Mouse (Mus musculus) neutrophil, adult 65 days (primary cell): ENCODE data around the gene Snrpd3. TPM values are rescaled to one million over a fixed set of nuclear protein-coding genes. Genes with fewer than 3 reads are reported as not detected.

Experiments used
- total RNA-seq: library from RNA; stranded (reverse); gene quantifications from 2 replicates; pipeline ENCODE4 v1.2.4, GENCODE M21; 2023

Snrpd3 gene
- 46.2 and 47.1 TPM in 2 replicates for total RNA-seq

DNA sequence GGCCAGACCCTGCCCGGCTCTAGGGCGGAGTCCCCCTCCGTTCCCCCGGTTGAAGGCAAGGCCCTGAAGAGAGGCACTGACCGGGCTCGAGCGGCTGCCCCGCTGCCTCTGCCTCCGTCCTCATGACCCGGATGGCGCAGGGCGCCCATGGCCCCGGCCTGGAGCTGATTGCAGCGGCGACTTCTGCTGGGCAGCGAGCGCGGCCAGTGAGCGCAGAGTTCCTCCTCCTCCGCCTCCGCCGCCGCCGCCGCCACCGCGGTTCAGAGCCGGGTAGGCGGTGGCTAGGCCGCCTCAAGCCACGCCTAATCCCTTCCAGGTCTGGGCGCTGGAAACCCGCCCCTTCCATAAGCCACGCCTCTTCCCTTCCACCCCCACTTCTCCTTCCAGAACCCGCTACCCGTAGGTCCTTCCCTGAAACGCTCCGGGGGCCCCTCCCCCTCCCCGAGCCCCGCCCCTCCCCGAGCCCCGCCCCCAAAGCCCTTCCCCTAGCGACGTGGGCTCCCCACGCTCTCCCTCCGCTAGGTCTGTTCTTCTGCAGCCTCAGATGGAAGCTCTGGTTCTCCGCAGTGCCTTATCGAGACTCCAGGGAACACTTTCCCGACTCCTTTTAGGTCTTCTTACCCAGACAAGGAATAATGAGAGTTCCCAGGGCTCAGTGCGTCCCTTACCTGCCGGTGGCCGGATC lies at the start of gene Snrpd3:
Gene Snrpd3, plus strand, starts transcription at position 479 of the 685 bp plus-strand sequence.

DNA sequence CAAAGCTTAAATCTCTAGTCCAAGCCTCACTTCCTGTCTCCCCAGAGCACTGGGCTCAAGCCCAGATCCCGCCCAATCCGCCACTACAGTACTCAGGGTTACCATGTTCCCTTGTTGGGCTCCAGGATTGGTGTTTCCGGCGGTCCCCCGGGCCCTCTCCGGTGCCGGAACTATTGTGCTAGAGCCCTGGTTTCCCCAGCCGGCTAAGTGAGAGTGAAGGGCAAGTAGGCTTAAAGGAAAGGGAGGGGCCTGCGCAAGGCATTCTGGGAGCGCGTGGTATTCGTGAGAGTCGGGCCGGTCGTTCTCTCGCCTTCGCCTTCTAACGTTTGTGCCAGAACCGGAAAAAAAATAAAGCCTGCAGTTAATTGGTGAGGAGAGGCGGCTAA lies 400 bp downstream of the Snrpd3 start, which contains the start of gene Gucd1:
Gene Gucd1, minus strand, starts transcription at position 215 of the 386 bp plus-strand sequence.

DNA sequence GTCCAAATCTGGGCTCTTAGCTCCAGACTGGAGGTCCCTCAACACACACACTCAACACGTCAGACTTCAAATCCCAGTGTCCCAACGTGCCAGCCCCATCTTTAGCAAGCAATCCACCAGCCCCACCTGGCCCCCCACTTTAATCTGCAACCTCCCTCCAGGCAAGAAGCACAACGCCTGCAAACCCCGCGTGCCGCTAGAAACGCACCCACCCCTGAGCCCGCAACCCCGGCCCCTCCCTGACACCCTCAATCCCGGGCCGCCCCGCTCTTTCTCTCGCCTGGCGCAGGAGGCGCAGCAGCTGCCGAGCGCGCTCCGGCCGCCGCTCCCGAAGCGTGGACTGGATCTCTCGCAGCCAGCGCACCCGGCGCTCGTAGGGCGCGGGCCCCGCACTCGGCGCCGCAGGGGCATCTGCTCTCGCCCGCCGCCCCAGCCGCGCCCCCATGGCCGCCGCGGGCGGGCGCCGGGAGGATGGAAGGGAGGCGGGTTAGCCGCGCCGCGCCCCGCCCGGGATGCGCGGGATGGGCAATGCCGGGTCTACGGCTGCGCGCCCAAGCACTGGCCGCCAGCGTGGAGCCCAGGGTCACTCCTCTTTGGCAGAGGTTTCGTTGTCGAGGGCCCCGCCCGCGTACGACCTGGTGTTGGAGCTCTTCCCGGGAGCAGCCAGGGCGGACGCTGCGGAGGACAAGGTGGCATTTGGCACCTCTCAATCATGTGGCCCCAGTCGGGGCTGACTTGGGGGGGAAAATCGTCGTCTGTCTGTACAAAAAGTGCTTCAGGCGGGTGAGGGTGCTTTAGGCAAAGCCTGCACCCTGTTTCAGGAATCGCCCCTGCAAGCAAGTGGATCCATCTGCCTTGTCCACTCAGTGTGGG lies 42.6 kb downstream of the Snrpd3 start, which contains the start of gene Lrrc75b:
Gene Lrrc75b, minus strand, starts transcription at position 655 of the 873 bp plus-strand sequence.

GRCm38 (mm10) chr10:75561071-75561654 lies 43.8 kb downstream of the Snrpd3 start, which contains the start of gene Ggt1:
TSS of gene Ggt1 (plus strand) at chr10:75561604.

Other genes starting within 250 kb of the Snrpd3 start
- gene Adora2a, start 200.7 kb upstream of the Snrpd3 start, total RNA-seq, result 2.0 and 2.6 TPM in 2 replicates
- 0.63 and 1.2 TPM in 2 replicates for gene Upb1, start 116.4 kb upstream of the Snrpd3 start, total RNA-seq
- 56.3 and 61.9 TPM in 2 replicates for gene Gucd1, start 421 bp downstream of the Snrpd3 start, total RNA-seq
- 4.6 and 4.7 TPM in 2 replicates for gene Lrrc75b, start 42.8 kb downstream of the Snrpd3 start, total RNA-seq
- gene Ggt1, start 44.1 kb downstream of the Snrpd3 start, total RNA-seq, result 16.3 and 24.8 TPM in 2 replicates
- 27.9 and 34.1 TPM in 2 replicates for gene Ggt5, start 71.8 kb downstream of the Snrpd3 start, total RNA-seq
- 0.44 and 0.52 TPM in 2 replicates for gene Susd2, start 126.5 kb downstream of the Snrpd3 start, total RNA-seq
- 43.4 and 62.8 TPM in 2 replicates for gene Cabin1, start 246.8 kb downstream of the Snrpd3 start, total RNA-seq